Mouse (Mus musculus) E14TG2a.4 (cell line): Measurements from ENCODE around the gene Gm20388.

Experiments
- H3K27me3 ChIP-seq: 2 replicates; pipeline ENCODE4 v1.6.1; 2014; ENCODE audit warnings: low read length, control low read depth; ENCODE audit not compliant: insufficient read depth
- H3K36me3 ChIP-seq: 2 replicates; pipeline ENCODE4 v1.6.1; 2014; ENCODE audit warnings: low read length, control low read depth; ENCODE audit not compliant: insufficient read depth
- H3K4me1 ChIP-seq: replicated peaks from 2 replicates; pipeline ENCODE4 v1.6.1; 2014; ENCODE audit warnings: low read depth, low read length, control low read depth
- H3K4me3 ChIP-seq: replicated peaks from 2 replicates; pipeline ENCODE4 v1.5.1; 2014; ENCODE audit warnings: mild to moderate bottlenecking, low read length
- H3K9me3 ChIP-seq: 2 replicates; pipeline ENCODE4 v1.6.1; 2014; ENCODE audit warnings: low read length, control low read depth
- CTCF ChIP-seq: conservative IDR thresholded peaks from 2 replicates; pipeline ENCODE4 v1.5.1; 2014; ENCODE audit warnings: low read length
- NANOG ChIP-seq: IDR thresholded peaks from 2 replicates; pipeline ENCODE4 v1.6.1; 2014; ENCODE audit warnings: borderline replicate concordance, low read length, mixed read lengths
- POU5F1 ChIP-seq: IDR thresholded peaks from 2 replicates; pipeline ENCODE4 v1.6.1; 2014; ENCODE audit warnings: low read length, borderline replicate concordance

The Gm20388 gene

GRCm38 (mm10) chr8:123780471-123780870, 3869.8 kb downstream of the Gm20388 start:
- no peak overlapping the region for H3K4me3 ChIP-seq
- H3K36me3 ChIP-seq: no peaks in the 10 kb centered on the region
- TF ChIP-seq NANOG (no peak), POU5F1 (no peak), CTCF (no peak)
- no peaks in the 10 kb centered on the region for H3K9me3 ChIP-seq
- H3K4me1 ChIP-seq: peaks cover 5% of the 10 kb centered on the region; the same call in 1 of the 2 replicates
- H3K27me3 ChIP-seq: 0 out of 2 replicates have a peak, but pooled peaks cover 3% of the 10 kb centered on the region

DNA sequence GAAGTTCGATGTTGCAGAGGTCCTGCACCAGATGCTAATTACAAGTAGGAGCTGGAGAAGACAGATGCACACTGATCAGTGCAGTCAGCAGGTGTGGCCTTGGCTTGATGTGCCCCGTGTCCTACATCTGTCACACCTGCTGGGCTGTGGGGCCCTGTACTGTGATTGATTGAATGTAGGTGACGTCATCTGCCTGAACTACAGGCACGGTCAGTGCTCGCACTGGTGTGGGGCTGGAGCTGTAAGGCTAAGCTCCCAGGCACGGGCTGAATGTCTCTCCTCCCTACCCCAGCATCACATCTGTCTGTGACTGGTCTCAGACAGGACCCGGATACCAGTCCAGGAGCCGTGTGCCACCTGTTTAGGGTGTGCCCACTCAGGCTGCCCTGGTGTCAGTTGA, 3870.6 kb downstream of the Gm20388 start:
- TF ChIP-seq CTCF (no peak), POU5F1 (no peak), NANOG (no peak)
- Histone ChIP-seq H3K36me3 (no peaks in the 10 kb centered on the region), H3K27me3 (0 out of 2 replicates have a peak, but pooled peaks cover 3% of the 10 kb centered on the region), H3K4me1 (peaks cover 13% of the 10 kb centered on the region; the same call in 1 of the 2 replicates), H3K4me3 (no peak overlapping the region), H3K9me3 (no peaks in the 10 kb centered on the region)

DNA sequence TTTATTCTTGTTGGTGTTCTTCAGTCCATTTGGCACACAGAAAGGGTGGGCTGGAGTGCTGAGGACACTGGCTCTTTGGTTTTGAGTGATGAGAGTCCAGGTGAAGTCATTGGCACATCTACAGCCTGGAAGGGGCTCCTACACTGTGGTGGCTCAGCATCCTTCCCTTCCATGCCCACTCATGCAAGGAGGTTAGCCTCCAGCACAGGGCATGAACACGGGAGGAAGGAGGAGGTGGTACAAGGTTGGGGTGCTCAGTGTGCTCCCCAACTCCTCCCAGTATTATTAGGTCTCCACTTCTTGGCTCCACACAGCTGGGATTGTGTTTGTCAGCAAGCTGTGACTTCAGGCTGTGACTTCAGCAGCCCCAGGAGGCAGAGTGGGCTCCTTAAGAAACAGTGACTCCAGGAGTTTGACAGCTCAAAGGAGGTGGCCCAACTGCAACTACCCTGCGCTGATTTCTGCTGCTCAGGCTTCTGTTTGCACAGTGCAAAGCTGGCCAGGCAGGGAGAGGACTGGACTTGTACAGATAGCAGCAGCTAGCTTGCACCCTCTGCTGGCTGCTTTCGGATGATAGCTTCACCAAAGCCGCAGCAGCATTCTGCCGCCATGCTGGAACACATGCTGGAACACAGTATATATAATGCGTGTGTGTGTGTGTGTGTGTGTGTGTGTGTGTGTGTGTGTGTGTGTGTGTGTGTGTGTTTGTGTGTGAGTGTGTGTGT, 3873.0 kb downstream of the Gm20388 start:
- H3K4me3 ChIP-seq: no peak overlapping the region
- H3K27me3 ChIP-seq: peaks cover 4% of the 10 kb centered on the region; the same call in 1 of the 2 replicates
- peaks cover 25% of the 10 kb centered on the region for H3K4me1 ChIP-seq
- no peaks in the 10 kb centered on the region for H3K36me3 ChIP-seq
- no peak for TF ChIP-seq POU5F1
- peak; percentile 38 for TF ChIP-seq CTCF
- no peaks in the 10 kb centered on the region for H3K9me3 ChIP-seq

- TF ChIP-seq NANOG: no peak
- no peak for TF ChIP-seq CTCF
- TF ChIP-seq POU5F1: no peak
- H3K9me3 ChIP-seq: no peaks in the 10 kb centered on the region
- H3K4me1 ChIP-seq: peaks cover 31% of the 10 kb centered on the region
- no peak overlapping the region for H3K4me3 ChIP-seq
- H3K27me3 ChIP-seq: peaks cover 4% of the 10 kb centered on the region; the same call in 1 of the 2 replicates
- no peaks in the 10 kb centered on the region for H3K36me3 ChIP-seq
These were observed 3875.5 kb downstream of the Gm20388 start for GRCm38 (mm10) chr8:123786166-123786565.

DNA sequence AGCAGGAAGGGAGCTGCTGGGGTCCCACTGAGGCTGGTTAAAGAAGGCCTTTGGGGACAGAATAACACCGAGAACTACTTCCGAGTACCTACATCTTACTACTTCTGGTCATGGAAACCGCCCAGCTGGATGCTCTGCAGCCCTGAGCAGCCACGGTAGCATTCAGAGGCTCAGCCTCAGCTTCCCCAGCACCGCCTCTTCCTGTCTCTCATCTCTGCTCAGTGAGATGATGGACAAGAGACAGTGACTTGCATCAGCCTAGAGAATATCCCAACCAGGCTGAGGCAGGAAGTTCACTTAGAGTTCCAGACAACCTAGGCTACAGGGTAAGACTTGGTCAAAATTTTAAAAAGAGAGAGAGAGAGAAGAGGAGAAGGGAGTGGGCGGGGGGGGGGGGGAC, 3876.0 kb downstream of the Gm20388 start:
- TF ChIP-seq NANOG (no peak), CTCF (no peak), POU5F1 (no peak)
- Histone ChIP-seq H3K4me3 (no peak overlapping the region), H3K27me3 (peaks cover 4% of the 10 kb centered on the region; the same call in 1 of the 2 replicates), H3K36me3 (no peaks in the 10 kb centered on the region), H3K9me3 (no peaks in the 10 kb centered on the region), H3K4me1 (peaks cover 36% of the 10 kb centered on the region)

DNA sequence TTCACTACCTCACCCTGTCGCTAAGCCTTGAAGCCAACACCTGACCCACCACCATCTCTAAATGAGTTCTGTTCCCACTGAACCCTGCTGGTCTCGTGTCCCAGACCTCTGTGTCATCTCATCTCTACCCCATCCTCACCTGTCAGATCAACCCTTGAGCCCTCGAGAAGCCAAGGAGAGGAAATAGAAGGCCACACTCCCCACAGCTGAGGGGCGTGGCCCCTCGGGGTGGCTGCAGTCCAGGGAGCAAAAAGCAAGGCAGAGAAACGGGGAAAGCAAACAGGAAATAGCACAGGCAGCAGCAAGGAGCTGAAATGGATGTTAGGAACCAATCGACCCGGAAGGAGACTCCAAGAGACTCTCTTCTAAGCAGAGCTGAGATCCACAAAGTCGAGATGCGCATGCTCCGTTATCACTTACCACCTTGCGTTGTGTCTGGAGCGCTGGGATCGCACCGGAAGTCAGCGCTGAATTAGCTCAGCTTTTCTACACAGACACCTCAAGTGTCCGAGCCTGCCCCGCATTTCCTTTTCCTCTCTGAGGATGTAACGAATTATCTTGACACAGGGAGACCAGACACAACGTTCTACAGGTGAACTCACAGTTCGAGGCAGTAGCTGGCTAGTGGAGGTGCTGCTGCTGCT, 3876.7 kb downstream of the Gm20388 start:
- Histone ChIP-seq H3K4me3 (peak overlapping the region; percentile 29; the same call in 1 of the 2 replicates), H3K4me1 (peaks cover 39% of the 10 kb centered on the region), H3K36me3 (no peaks in the 10 kb centered on the region), H3K27me3 (peaks cover 4% of the 10 kb centered on the region; the same call in 1 of the 2 replicates), H3K9me3 (no peaks in the 10 kb centered on the region)
- TF ChIP-seq NANOG (no peak), CTCF (no peak), POU5F1 (no peak)

DNA sequence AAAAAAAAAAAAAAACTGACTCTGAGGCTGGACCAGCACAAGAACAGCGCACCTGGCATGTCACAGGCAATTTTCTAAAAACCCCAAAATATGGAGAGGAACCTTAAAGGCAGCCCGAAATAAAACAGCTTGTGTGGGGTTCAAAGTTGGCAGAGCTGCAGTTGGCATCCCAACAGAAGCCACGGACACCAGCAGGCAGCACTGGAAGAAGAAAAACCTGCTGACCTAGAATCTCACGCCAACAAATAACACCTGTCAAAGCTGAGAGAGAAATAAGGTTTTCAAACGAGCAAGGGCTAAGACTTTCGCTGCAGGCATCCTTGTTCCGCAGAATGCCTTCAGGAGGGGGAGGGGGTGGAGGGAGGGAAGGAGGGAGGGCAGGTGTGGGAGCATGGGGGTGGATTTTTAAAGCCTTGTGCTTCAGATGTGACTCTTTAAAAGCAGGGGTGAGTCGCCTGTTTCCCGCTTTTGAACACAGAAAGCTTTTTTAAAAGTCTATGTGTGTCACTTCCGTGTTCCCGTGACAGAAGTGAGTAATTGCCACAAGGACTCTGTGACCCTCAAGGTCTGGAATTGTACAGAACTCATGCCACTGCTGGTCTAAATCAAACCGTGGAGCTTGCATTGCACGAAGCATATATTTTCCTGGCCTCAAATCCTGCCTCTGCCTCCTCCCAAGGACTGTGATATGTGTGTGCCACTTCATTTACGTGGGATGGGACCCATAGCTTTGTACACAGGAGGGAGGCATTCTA, 3878.0 kb downstream of the Gm20388 start:
- Histone ChIP-seq H3K4me3 (no peak overlapping the region), H3K27me3 (peaks cover 4% of the 10 kb centered on the region; the same call in 1 of the 2 replicates), H3K4me1 (peaks cover 39% of the 10 kb centered on the region), H3K36me3 (no peaks in the 10 kb centered on the region), H3K9me3 (no peaks in the 10 kb centered on the region)
- TF ChIP-seq NANOG (no peak), POU5F1 (no peak), CTCF (no peak)

- H3K4me1 ChIP-seq: peaks cover 42% of the 10 kb centered on the region
- TF ChIP-seq NANOG: no peak
- no peak for TF ChIP-seq CTCF
- TF ChIP-seq POU5F1: no peak
- no peaks in the 10 kb centered on the region for H3K9me3 ChIP-seq
- no peaks in the 10 kb centered on the region for H3K36me3 ChIP-seq
- H3K27me3 ChIP-seq: peaks cover 4% of the 10 kb centered on the region; the same call in 1 of the 2 replicates
- H3K4me3 ChIP-seq: no peak overlapping the region
These were observed 3878.8 kb downstream of the Gm20388 start for GRCm38 (mm10) chr8:123789461-123789860.
